Mouse (Mus musculus) G1E (cell line): ENCODE measurements around the gene Fuca1.

Experiments
- CTCF ChIP-seq: IDR thresholded peaks from 2 replicates; pipeline ENCODE4 v1.5.1; 2012; ENCODE audit warnings: low read depth, low read length, inconsistent platforms, mixed read lengths
- GATA1 ChIP-seq: IDR thresholded peaks from 2 replicates; pipeline ENCODE4 v1.6.1; 2012; ENCODE audit warnings: borderline replicate concordance, low read length, inconsistent platforms, mixed read lengths
- GATA2 ChIP-seq: IDR thresholded peaks from 2 replicates; pipeline ENCODE4 v1.6.1; 2012; ENCODE audit warnings: low read depth, low read length, inconsistent platforms, borderline replicate concordance

- TF ChIP-seq CTCF: peak; percentile 96
- no peak for TF ChIP-seq GATA1
- TF ChIP-seq GATA2: no peak
Measured at GRCm38 (mm10) chr4:135954241-135954640, 33.7 kb downstream of the Fuca1 start.
